Mouse (Mus musculus) activated CD4-positive, CD25-positive, alpha-beta regulatory T cell, adult 4 months (primary cell): ENCODE data around the gene Hbq1b. TPM values are rescaled to one million over a fixed set of nuclear protein-coding genes. Genes with fewer than 3 reads are reported as not detected.
"Not testable (repeated sequence)": the region's sequence is repeated elsewhere in the genome, so short reads cannot be mapped to it uniquely, and the experiment has no call there.

ENCODE experiments used
- ATAC-seq: one replicate; pipeline ENCODE4 v1.8.0; 2017
- polyA plus RNA-seq, 2 experiments: library from polyadenylated mRNA; unstranded; fragments of 100-300 nt; shearing (Covaris generic); gene quantifications; one replicate each; pipeline ENCODE4 v1.2.1; 2017

Hbq1b gene
- polyA plus RNA-seq, 2 experiments from 2014 or later: not detected

DNA sequence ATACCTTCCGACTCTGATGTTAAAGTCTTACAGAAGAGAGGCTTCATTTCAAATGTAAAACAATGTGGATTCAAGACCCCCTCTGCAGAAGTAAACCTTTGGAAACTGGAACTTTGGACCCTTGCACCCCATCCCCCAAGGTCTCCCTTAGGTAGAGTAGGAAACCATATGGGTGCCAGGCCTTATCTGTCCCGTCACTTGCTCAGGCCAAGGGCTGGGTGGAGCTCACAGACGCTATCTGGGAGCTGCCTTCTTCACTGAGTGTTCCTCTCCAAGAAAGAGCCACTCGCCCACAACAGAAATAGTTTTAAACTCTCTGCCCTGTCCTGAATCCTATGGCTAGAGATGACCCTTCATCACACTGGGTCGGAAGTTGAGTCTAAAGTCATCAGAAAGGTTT lies 17.8 kb upstream of the Hbq1b start:
- no peak for ATAC-seq

DNA sequence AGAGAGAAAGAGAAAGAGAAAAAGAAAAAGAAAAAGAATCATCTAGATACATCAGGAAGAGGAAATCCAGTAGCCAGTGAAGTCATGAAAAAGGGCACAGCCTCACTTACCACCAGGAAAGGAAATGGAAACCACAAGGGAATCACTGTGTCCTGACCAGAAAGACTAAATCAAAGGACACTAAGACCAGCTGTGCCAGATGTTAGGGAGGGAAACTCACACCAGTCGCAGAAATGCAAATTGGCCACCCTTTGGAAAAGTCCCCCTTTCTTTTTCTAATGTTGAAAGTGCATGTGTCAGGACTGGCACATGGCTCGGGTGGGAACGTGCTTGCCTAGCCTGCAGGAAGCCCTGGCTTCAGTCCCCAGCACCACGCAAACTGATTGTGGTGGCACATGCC lies 15.6 kb upstream of the Hbq1b start:
- no peak for ATAC-seq

- ATAC-seq: no peak
These were observed 10.4 kb upstream of the Hbq1b start, which contains the start of gene Hba-x for GRCm38 (mm10) chr11:32276347-32276746. Gene Hba-x, plus strand, starts transcription at chr11:32276400.

DNA sequence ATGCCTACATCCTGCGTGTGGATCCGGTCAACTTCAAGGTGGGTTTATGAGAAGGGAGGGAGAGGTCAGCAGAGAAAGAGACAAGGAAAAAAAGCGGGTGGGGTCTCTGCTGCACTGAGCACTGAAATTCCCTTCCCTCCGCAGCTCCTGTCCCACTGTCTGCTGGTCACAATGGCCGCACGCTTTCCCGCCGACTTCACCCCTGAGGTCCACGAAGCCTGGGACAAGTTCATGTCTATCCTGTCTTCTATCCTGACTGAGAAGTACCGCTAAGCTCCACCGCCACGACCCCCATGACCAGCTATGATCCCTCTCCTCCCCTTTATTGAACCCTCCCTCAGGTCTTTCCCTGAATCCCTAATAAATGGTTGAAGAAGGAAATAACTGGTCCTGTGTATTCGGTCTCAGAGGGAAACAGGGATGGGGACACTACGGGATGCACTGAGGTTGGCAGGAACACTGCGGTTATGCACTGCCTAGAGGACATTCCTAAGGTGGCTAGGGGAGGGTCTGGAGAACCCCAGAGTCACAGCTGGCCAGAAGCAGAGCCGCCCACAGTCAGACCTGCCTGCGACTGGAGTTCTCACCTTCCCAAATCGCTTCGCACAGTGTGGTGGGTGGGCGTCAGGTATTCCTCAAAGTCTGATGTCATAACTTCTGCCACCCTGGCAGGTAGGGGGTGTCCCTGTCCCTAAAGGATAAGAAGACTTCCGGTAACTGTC lies 8.9 kb upstream of the Hbq1b start:
- no peak for ATAC-seq

GRCm38 (mm10) chr11:32278458-32278957 lies 8.3 kb upstream of the Hbq1b start:
- ATAC-seq: no peak

- ATAC-seq: no peak
These were observed 6.1 kb upstream of the Hbq1b start for GRCm38 (mm10) chr11:32280646-32281045.

DNA sequence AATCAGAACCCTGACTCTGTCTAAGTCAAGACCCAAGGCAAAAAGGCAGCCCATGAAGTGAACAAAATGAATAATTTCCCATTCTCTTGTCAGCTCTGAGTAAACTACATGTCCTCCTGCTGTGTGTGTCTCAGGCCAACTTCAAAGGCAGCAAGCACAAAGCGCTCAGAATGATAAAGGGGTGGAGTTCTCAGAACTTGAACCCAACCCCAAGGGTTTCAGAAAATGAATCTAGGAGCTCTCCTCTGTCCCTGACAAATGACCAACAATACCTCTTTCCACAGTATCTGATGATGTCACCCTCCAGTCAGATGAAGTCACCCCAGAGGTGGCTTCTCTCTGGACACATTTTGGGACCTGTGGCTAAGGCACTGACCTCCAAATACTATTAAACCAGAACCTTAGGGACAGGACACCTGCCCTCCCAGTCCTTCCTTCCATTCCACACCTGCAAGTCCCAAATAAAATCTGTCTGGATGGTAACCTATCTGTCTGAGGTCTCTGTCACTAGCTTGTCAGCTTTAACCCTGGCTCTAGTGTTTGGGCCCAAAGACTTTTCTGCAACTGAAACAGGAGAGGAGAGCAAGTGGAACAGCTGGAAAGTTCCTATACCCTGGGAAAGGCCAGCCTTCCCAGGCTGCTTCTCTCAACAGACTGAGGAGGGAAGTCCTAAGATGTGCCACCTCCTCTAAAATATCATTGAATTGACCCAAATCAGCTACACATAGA lies 5.2 kb upstream of the Hbq1b start:
- ATAC-seq: no peak

GRCm38 (mm10) chr11:32283091-32283777 lies 3.5 kb upstream of the Hbq1b start, which contains the start of gene Hba-a1:
Gene Hba-a1, plus strand, starts transcription at chr11:32283511.
- ATAC-seq: not testable (repeated sequence)

GRCm38 (mm10) chr11:32284582-32284981 lies 2.2 kb upstream of the Hbq1b start:
- ATAC-seq: not testable (repeated sequence)

- no peak for ATAC-seq
These were observed 1.6 kb upstream of the Hbq1b start for GRCm38 (mm10) chr11:32285031-32285775.

GRCm38 (mm10) chr11:32285887-32286286 lies 878 bp upstream of the Hbq1b start:
- not testable (repeated sequence) for ATAC-seq

DNA sequence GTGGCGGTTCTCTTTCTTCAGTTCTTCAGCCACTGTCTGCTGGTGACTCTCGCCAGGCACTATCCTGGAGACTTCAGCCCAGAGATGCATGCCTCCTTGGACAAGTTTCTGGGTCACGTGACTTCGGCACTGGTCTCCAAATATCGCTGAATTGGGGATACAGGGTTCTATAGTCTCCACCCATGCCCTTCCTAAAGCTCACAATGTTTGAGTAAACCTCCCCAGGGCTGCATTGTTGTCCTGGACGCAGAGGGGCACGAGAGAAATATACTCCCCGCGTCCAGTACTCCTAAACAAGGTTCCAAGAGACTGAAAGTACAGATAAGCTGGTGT lies 694 bp downstream of the Hbq1b start:
- no peak for ATAC-seq

- ATAC-seq: not testable (repeated sequence)
These were observed 6.1 kb downstream of the Hbq1b start for GRCm38 (mm10) chr11:32292819-32293218.

- ATAC-seq: not testable (repeated sequence)
These were observed 6.7 kb downstream of the Hbq1b start for GRCm38 (mm10) chr11:32293479-32293878.

DNA sequence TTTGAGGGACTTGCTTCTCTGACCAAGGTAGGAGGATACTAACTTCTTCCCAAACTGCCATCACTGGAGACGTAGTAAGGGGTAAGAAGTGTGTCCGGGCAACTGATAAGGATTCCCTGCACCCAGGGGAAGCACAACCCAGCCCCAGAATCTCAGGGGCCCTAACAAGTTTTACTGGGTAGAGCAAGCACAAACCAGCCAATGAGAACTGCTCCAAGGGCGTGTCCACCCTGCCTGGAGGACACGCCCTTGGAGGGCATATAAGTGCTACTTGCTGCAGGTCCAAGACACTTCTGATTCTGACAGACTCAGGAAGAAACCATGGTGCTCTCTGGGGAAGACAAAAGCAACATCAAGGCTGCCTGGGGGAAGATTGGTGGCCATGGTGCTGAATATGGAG lies 9.4 kb downstream of the Hbq1b start, which contains the start of gene Hba-a2:
Gene Hba-a2, plus strand, starts transcription at position 287 of the 400 bp plus-strand sequence.
- ATAC-seq: not testable (repeated sequence)

- not testable (repeated sequence) for ATAC-seq
These were observed 10.7 kb downstream of the Hbq1b start for GRCm38 (mm10) chr11:32297417-32297816.

GRCm38 (mm10) chr11:32297866-32298531 lies 11.2 kb downstream of the Hbq1b start:
- no peak for ATAC-seq

GRCm38 (mm10) chr11:32298532-32298918 lies 11.8 kb downstream of the Hbq1b start:
- ATAC-seq: no peak

- not testable (repeated sequence) for ATAC-seq
These were observed 13.1 kb downstream of the Hbq1b start, which contains the start of gene Hbq1a for GRCm38 (mm10) chr11:32299865-32300264. Gene Hbq1a, plus strand, starts transcription at chr11:32300069.

- ATAC-seq: no peak
These were observed 13.8 kb downstream of the Hbq1b start for GRCm38 (mm10) chr11:32300279-32301267.
